Comparison of ENCODE assay signal across 16 mouse cellular contexts in the genomic region with DNA sequence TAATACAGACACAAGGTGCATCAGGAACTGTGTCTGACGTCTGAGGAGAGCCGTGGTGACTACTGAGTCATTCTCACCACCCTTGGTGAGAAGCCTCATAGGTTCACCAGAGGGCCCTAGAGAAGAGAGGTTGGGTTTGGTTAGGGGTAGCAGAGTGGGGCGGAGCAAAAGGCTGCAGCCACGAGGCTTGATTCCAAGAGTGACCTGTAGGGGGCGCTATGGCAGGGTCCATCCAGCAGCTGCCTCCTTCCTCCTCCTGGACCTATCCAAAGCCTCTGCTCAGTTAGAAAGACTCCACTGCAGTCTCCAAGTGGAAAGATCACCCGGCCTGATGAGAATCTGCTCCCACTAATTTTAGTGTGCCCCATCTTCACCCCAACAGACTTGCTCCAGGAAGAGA.
DNase-seq lines count a peak whose midpoint lies in the region; ATAC-seq and TF ChIP-seq lines count a peak whose summit lies in the region.
"Had no signal": no experiment of that assay in that cellular context is flagged by ENCODE, and none has a peak within 500 bp of the region (broad histone marks: within the 10 kb centered on the region; RNA-seq: fewer than 3 reads in every experiment).

No protein-coding gene starts in this region.

- H3K4me2 ChIP-seq in intestine, postnatal 0 days (replicated peaks; ENCODE audit: low read depth), result no peak overlapping the region
- H3K4me2 ChIP-seq in intestine, embryonic 16.5 days (ENCODE audit: low read depth, low read length), result no peak overlapping the region
- H3K4me2 ChIP-seq in lung, postnatal 0 days (replicated peaks; ENCODE audit: low read depth, low read length), result no peak overlapping the region
- H3K4me2 ChIP-seq in stomach, postnatal 0 days (replicated peaks; ENCODE audit: low read depth), result no peak overlapping the region
- H3K4me2 ChIP-seq in heart, embryonic 12.5 days, result no peak overlapping the region
- H3K4me2 ChIP-seq: intestine, embryonic 15.5 days; neural tube, embryonic 13.5 days had no signal

- no peaks in the 10 kb centered on the region for H3K4me1 ChIP-seq in intestine, postnatal 0 days (replicated peaks; ENCODE audit: control insufficient read depth, insufficient read depth, low read length)
- no peaks in the 10 kb centered on the region for H3K4me1 ChIP-seq in intestine, embryonic 16.5 days (ENCODE audit: control insufficient read depth, insufficient read depth, low read length)
- no peaks in the 10 kb centered on the region for H3K4me1 ChIP-seq in lung, postnatal 0 days (ENCODE audit: insufficient read depth, low read depth, low read length)
- H3K4me1 ChIP-seq in ES-E14 (ENCODE audit: control insufficient read depth in 2 of 2, insufficient read depth in 2 of 2, low read length in 2 of 2, poor library complexity in 1 of 2), result no peaks in the 10 kb centered on the region
- H3K4me1 ChIP-seq in stomach, postnatal 0 days (replicated peaks; ENCODE audit: control insufficient read depth, insufficient read depth), result no peaks in the 10 kb centered on the region
- no peaks in the 10 kb centered on the region for H3K4me1 ChIP-seq in heart, embryonic 12.5 days (replicated peaks)
- H3K4me1 ChIP-seq: intestine, embryonic 15.5 days; megakaryocyte, embryonic 14.5 days had no signal

- no peak overlapping the region for H3K9ac ChIP-seq in intestine, postnatal 0 days (ENCODE audit: low read depth, low read length)
- no peak overlapping the region for H3K9ac ChIP-seq in intestine, embryonic 16.5 days (ENCODE audit: low read depth, low read length)
- no peak overlapping the region for H3K9ac ChIP-seq in lung, postnatal 0 days (replicated peaks; ENCODE audit: low read depth)
- H3K9ac ChIP-seq in ES-E14 (ENCODE audit: insufficient read depth, low read depth, low read length, poor library complexity, severe bottlenecking), result no peak overlapping the region
- no peak overlapping the region for H3K9ac ChIP-seq in stomach, postnatal 0 days (ENCODE audit: low read length)
- no peak overlapping the region for H3K9ac ChIP-seq in heart, embryonic 12.5 days
- H3K9ac ChIP-seq: intestine, embryonic 15.5 days; neural tube, embryonic 13.5 days had no signal

- no peak overlapping the region for H3K4me3 ChIP-seq in intestine, postnatal 0 days (ENCODE audit: low read depth, low read length)
- H3K4me3 ChIP-seq in intestine, embryonic 16.5 days (ENCODE audit: low read length), result no peak overlapping the region
- no peak overlapping the region for H3K4me3 ChIP-seq in lung, postnatal 0 days (ENCODE audit: low read depth, low read length)
- no peak overlapping the region for H3K4me3 ChIP-seq in ES-E14 (ENCODE audit: insufficient read depth in 1 of 2, low read depth in 1 of 2, low read length in 2 of 2, poor library complexity in 1 of 2, severe bottlenecking in 1 of 2)
- no peak overlapping the region for H3K4me3 ChIP-seq in stomach, postnatal 0 days (ENCODE audit: low read depth, low read length)
- H3K4me3 ChIP-seq in heart, embryonic 12.5 days, result no peak overlapping the region
- H3K4me3 ChIP-seq: intestine, embryonic 15.5 days; megakaryocyte, embryonic 14.5 days; neural tube, embryonic 13.5 days had no signal

- no peak for ATAC-seq in intestine, postnatal 0 days
- ATAC-seq in intestine, embryonic 16.5 days, result no peak
- ATAC-seq in lung, postnatal 0 days, result no peak
- no peak for ATAC-seq in stomach, postnatal 0 days (ENCODE audit: low FRiP score, low TSS enrichment)
- ATAC-seq in heart, embryonic 12.5 days (ENCODE audit: insufficient number of reproducible peaks, low FRiP score), result no peak
- ATAC-seq: intestine, embryonic 15.5 days had no signal

- H3K27me3 ChIP-seq in intestine, postnatal 0 days (replicated peaks; ENCODE audit: control insufficient read depth, insufficient read depth, low read length), result no peaks in the 10 kb centered on the region
- no peaks in the 10 kb centered on the region for H3K27me3 ChIP-seq in intestine, embryonic 16.5 days (replicated peaks; ENCODE audit: control insufficient read depth, insufficient read depth, low read length)
- no peaks in the 10 kb centered on the region for H3K27me3 ChIP-seq in lung, postnatal 0 days (replicated peaks; ENCODE audit: insufficient read depth, low read length)
- no peaks in the 10 kb centered on the region for H3K27me3 ChIP-seq in stomach, postnatal 0 days (ENCODE audit: control insufficient read depth, insufficient read depth, low read length)
- no peaks in the 10 kb centered on the region for H3K27me3 ChIP-seq in heart, embryonic 12.5 days (replicated peaks)
- H3K27me3 ChIP-seq: intestine, embryonic 15.5 days; megakaryocyte, embryonic 14.5 days; neural tube, embryonic 13.5 days had no signal

- in situ Hi-C loops in ES-E14 (cut with MboI; ENCODE audit: low sequenced_read_pairs in 2 of 2, unreplicated experiment in 2 of 2), result no loop called here

- 71% methylated on average over 6 of the region's 6 CpGs for WGBS in intestine, postnatal 0 days
- WGBS in intestine, embryonic 16.5 days, result 80% methylated on average over 6 of the region's 6 CpGs
- WGBS in lung, postnatal 0 days, result 73% methylated on average over 6 of the region's 6 CpGs
- WGBS in stomach, postnatal 0 days, result 82% methylated on average over 6 of the region's 6 CpGs
- 76% methylated on average over 6 of the region's 6 CpGs for WGBS in heart, embryonic 12.5 days

- no peak for DNase-seq in lung, postnatal 0 days (ENCODE audit: low spot score)
- DNase-seq in lung, postnatal 36 days, result no peak
- peak; percentile 31 for DNase-seq in ES-E14 (ENCODE audit: low read depth, low spot score)
- no peak for DNase-seq in stomach, postnatal 0 days (ENCODE audit: low spot score)
- DNase-seq: cerebellum, adult 18-20 months; kidney, postnatal 4 days; layer of hippocampus, postnatal 36 days; lung, adult 2 months; retina, postnatal 1 day; spleen, adult 18-20 months had no signal

- no peaks in the 10 kb centered on the region for H3K9me3 ChIP-seq in intestine, postnatal 0 days (ENCODE audit: control insufficient read depth)
- H3K9me3 ChIP-seq in intestine, embryonic 16.5 days (ENCODE audit: control insufficient read depth, low read length), result no peaks in the 10 kb centered on the region
- H3K9me3 ChIP-seq in lung, postnatal 0 days (ENCODE audit: low read length), result no peaks in the 10 kb centered on the region
- no peaks in the 10 kb centered on the region; the same call in 1 of the 2 replicates for H3K9me3 ChIP-seq in ES-E14 (ENCODE audit: control insufficient read depth, insufficient read depth, low read depth, low read length)
- H3K9me3 ChIP-seq in stomach, postnatal 0 days (ENCODE audit: control insufficient read depth, low read length), result no peaks in the 10 kb centered on the region
- H3K9me3 ChIP-seq in heart, embryonic 12.5 days (replicated peaks), result 0 out of 2 replicates have a peak, but pooled peaks cover 9% of the 10 kb centered on the region
- H3K9me3 ChIP-seq: intestine, embryonic 15.5 days; neural tube, embryonic 13.5 days had no signal

- peak; percentile 43 for TF ChIP-seq CTCF in intestine, postnatal 0 days (IDR thresholded peaks at IDR 0.05; ENCODE audit: low read depth)
- peak; percentile 34 for TF ChIP-seq CTCF in lung, postnatal 0 days (IDR thresholded peaks at IDR 0.05)
- peak; percentile 23; the same call in 1 of the 2 replicates for TF ChIP-seq CTCF in stomach, postnatal 0 days (IDR thresholded peaks at IDR 0.05; ENCODE audit: low read depth)

- no peak for TF ChIP-seq EP300 in lung, postnatal 0 days (IDR thresholded peaks at IDR 0.05)
- no peak for TF ChIP-seq EP300 in stomach, postnatal 0 days (optimal IDR thresholded peaks at IDR 0.05)

- H3K27ac ChIP-seq in intestine, postnatal 0 days (ENCODE audit: low read depth, low read length), result no peak overlapping the region
- no peak overlapping the region for H3K27ac ChIP-seq in intestine, embryonic 16.5 days (ENCODE audit: low read length)
- no peak overlapping the region for H3K27ac ChIP-seq in lung, postnatal 0 days (ENCODE audit: low read length)
- H3K27ac ChIP-seq in ES-E14 (ENCODE audit: insufficient read depth, low read depth, low read length, poor library complexity, severe bottlenecking), result no peak overlapping the region
- no peak overlapping the region for H3K27ac ChIP-seq in stomach, postnatal 0 days (replicated peaks)
- H3K27ac ChIP-seq in heart, embryonic 12.5 days (ENCODE audit: poor library complexity, severe bottlenecking), result no peak overlapping the region
- H3K27ac ChIP-seq: intestine, embryonic 15.5 days; neural tube, embryonic 13.5 days had no signal

- H3K36me3 ChIP-seq in intestine, postnatal 0 days (ENCODE audit: control insufficient read depth, insufficient read depth), result no peaks in the 10 kb centered on the region
- no peaks in the 10 kb centered on the region for H3K36me3 ChIP-seq in intestine, embryonic 16.5 days (ENCODE audit: control insufficient read depth, insufficient read depth, low read length)
- no peaks in the 10 kb centered on the region for H3K36me3 ChIP-seq in lung, postnatal 0 days (ENCODE audit: insufficient read depth, low read length)
- no peaks in the 10 kb centered on the region for H3K36me3 ChIP-seq in ES-E14 (ENCODE audit: control insufficient read depth, insufficient read depth, low read length, poor library complexity, severe bottlenecking)
- no peaks in the 10 kb centered on the region for H3K36me3 ChIP-seq in stomach, postnatal 0 days (ENCODE audit: control insufficient read depth, insufficient read depth, low read length)
- no peaks in the 10 kb centered on the region for H3K36me3 ChIP-seq in heart, embryonic 12.5 days
- H3K36me3 ChIP-seq: intestine, embryonic 15.5 days; neural tube, embryonic 13.5 days had no signal

TF ChIP-seq in ES-E14, 5 proteins besides CTCF, POLR2A, EP300 and RAD21:
- TF ChIP-seq CHD2 (IDR thresholded peaks at IDR 0.05; ENCODE audit: low read depth, low read length) (no peak), ZC3H11A (IDR thresholded peaks at IDR 0.05; ENCODE audit: borderline replicate concordance, low read depth, low read length) (no peak), MAFK (IDR thresholded peaks at IDR 0.05; ENCODE audit: insufficient read depth, low read depth, low read length) (no peak), HCFC1 (IDR thresholded peaks at IDR 0.05; ENCODE audit: borderline replicate concordance, insufficient read depth, low read length) (no peak), ZNF384 (IDR thresholded peaks at IDR 0.05; ENCODE audit: low read depth, low read length) (no peak)
